Mouse (Mus musculus): Measurements from ENCODE around the gene D17H6S53E.

DNA sequence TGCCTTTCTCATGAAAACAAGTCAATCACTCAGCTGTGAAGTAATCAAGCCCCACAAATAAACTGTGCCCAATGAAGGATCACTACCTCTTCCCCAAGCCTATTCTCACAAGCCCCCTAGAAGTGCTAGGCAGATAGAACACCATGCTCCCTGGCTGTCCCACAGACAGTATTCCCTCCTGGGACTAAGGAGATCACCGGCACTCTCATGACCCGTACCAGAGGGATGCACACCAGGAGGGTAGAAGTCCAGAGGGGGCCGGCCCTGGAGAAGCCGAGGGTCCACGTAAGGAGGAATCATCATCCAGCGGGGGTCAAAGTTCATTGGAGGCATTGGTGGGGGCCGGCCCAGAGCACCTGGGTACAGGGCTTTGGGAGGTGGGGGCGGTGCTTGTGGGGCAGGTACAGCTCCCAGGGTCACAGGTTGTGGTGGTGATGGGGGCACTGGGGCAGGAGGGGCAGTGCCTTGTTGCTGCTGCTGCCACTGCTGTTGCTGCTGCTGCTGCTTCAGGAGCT is 31.5 kb downstream of the D17H6S53E start:
- no peak for TF ChIP-seq CTCF (IDR thresholded peaks at IDR 0.05; ENCODE audit: low read depth)
- TF ChIP-seq EP300 (IDR thresholded peaks at IDR 0.05; ENCODE audit: low read depth) = no peak
